Mouse (Mus musculus): Measurements from ENCODE around the gene Ube2f. TPM values are rescaled to one million over a fixed set of nuclear protein-coding genes. Genes with fewer than 3 reads are reported as not detected.

Gene Ube2f
- total RNA-seq (2023): 10 to 100 TPM; 48.1 to 49.7 TPM

GRCm38 (mm10) chr1:91249564-91250414, at the start of gene Ube2f:
Gene Ube2f (plus strand): TSS chr1:91250304.

GRCm38 (mm10) chr1:91297799-91298744, 48.0 kb downstream of the Ube2f start, which contains the start of gene Scly:
Gene Scly (plus strand): TSS chr1:91298338.

GRCm38 (mm10) chr1:91321760-91322438, 71.8 kb downstream of the Ube2f start, which contains the start of gene Espnl:
Gene Espnl (plus strand): TSS chr1:91322075.

Other genes starting within 250 kb of the Ube2f start
- gene Rbm44, start 105.2 kb upstream of the Ube2f start, total RNA-seq (2023): 1 to 10 TPM in 1 of 2 experiments, under 1 TPM in 1; 0.94 to 2.8 TPM
- gene Ramp1, start 70.5 kb upstream of the Ube2f start, total RNA-seq (2023): 10 to 100 TPM; 27.6 to 31.8 TPM
- gene Scly, start 48.0 kb downstream of the Ube2f start, total RNA-seq (2023): 10 to 100 TPM; 22.6 to 23.5 TPM
- not detected for gene Espnl, start 71.8 kb downstream of the Ube2f start, total RNA-seq (2023)
- under 1 TPM in 1 of 2 experiments, not detected in 1; 0.22 TPM for gene Klhl30, start 100.7 kb downstream of the Ube2f start, total RNA-seq (2023)
- under 1 TPM; 0.79 to 0.84 TPM for gene Erfe, start 116.1 kb downstream of the Ube2f start, total RNA-seq (2023)
- gene Ilkap, start 148.5 kb downstream of the Ube2f start, total RNA-seq (2023): 10 to 100 TPM; 57.2 to 57.3 TPM
- gene Hes6, start 163.7 kb downstream of the Ube2f start, total RNA-seq (2023): 10 to 100 TPM; 23.7 to 24.1 TPM
- 10 to 100 TPM; 33.4 to 40.8 TPM for gene Per2, start 209.0 kb downstream of the Ube2f start, total RNA-seq (2023)
- 1 to 10 TPM; 1.8 to 2.1 TPM for gene Traf3ip1, start 244.3 kb downstream of the Ube2f start, total RNA-seq (2023)

Measured in neutrophil, adult 83 days (primary cell).